ENCODE assay signal across 29 mouse cellular contexts in the genomic region with DNA sequence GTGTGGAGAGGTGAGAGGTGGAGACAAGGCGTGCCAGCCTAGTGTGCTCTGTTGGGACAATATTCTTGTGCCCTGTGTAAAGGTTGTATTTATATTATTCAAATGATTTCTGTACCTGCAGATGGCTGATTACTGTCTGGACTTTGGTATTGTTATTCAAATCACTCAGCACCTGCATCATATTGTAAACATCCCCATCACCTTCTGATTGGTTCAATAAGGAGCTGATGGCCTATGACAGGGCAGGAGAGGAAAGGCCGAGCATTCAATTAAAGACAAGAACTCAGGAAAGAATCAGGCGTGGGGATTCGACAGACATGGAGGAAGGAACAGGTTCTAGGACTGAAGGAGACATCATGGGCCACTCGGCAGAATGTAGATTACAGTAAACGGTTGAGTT. TPM values are rescaled to one million over a fixed set of nuclear protein-coding genes. Genes with fewer than 3 reads are reported as not detected.
DNase-seq lines count a peak whose midpoint lies in the region; ATAC-seq and TF ChIP-seq lines count a peak whose summit lies in the region.
"Had no signal": no experiment of that assay in that cellular context is flagged by ENCODE, and none has a peak within 500 bp of the region (broad histone marks: within the 10 kb centered on the region; RNA-seq: fewer than 3 reads in every experiment).

No protein-coding gene starts in this region.

- no peak overlapping the region for H3K9ac ChIP-seq in intestine, postnatal 0 days (ENCODE audit: low read depth, low read length)
- H3K9ac ChIP-seq: embryonic facial prominence, embryonic 13.5 days; embryonic facial prominence, embryonic 15.5 days; forebrain, embryonic 12.5 days had no signal

- no peaks in the 10 kb centered on the region for H3K4me1 ChIP-seq in intestine, postnatal 0 days (replicated peaks; ENCODE audit: control insufficient read depth, insufficient read depth, low read length)
- peaks cover 21% of the 10 kb centered on the region for H3K4me1 ChIP-seq in small intestine, adult 2 months (ENCODE audit: control insufficient read depth, insufficient read depth, insufficient read length, low read length)
- H3K4me1 ChIP-seq: embryonic facial prominence, embryonic 13.5 days; embryonic facial prominence, embryonic 15.5 days; forebrain, embryonic 10.5 days; forebrain, embryonic 12.5 days had no signal

- no peak overlapping the region for H3K27ac ChIP-seq in intestine, postnatal 0 days (ENCODE audit: low read depth, low read length)
- H3K27ac ChIP-seq in small intestine, adult 2 months (ENCODE audit: insufficient read depth, low read depth, low read length): peak overlapping the region; percentile 94
- H3K27ac ChIP-seq: embryonic facial prominence, embryonic 13.5 days; embryonic facial prominence, embryonic 15.5 days; forebrain, embryonic 10.5 days; forebrain, embryonic 12.5 days had no signal

- peak; percentile 95 for ATAC-seq in intestine, postnatal 0 days
- ATAC-seq: CD4-positive, CD25-positive, alpha-beta regulatory T cell, adult 4 months; forebrain, embryonic 14.5 days; Patski had no signal

- H3K4me2 ChIP-seq in intestine, postnatal 0 days (replicated peaks; ENCODE audit: low read depth): no peak overlapping the region
- H3K4me2 ChIP-seq: embryonic facial prominence, embryonic 13.5 days; embryonic facial prominence, embryonic 15.5 days; forebrain, embryonic 12.5 days had no signal

- 49% methylated on average over 6 of the region's 6 CpGs for WGBS in intestine, postnatal 0 days
- 34% methylated on average over 6 of the region's 6 CpGs for WGBS in small intestine, adult 2 months

- no peak for TF ChIP-seq POLR2A in small intestine, adult 2 months (IDR thresholded peaks at IDR 0.05; ENCODE audit: low read depth, low read length)

- H3K9me3 ChIP-seq in intestine, postnatal 0 days (ENCODE audit: control insufficient read depth): no peaks in the 10 kb centered on the region
- H3K9me3 ChIP-seq: embryonic facial prominence, embryonic 13.5 days; embryonic facial prominence, embryonic 15.5 days; forebrain, embryonic 10.5 days; forebrain, embryonic 12.5 days; G1E had no signal

- no peak overlapping the region for H3K4me3 ChIP-seq in intestine, postnatal 0 days (ENCODE audit: low read depth, low read length)
- H3K4me3 ChIP-seq in small intestine, adult 2 months (ENCODE audit: low read depth, low read length): no peak overlapping the region
- H3K4me3 ChIP-seq: embryonic facial prominence, embryonic 13.5 days; embryonic facial prominence, embryonic 15.5 days; erythroblast, embryonic 14.5 days; forebrain, embryonic 10.5 days; forebrain, embryonic 12.5 days had no signal

- no peaks in the 10 kb centered on the region for H3K27me3 ChIP-seq in intestine, postnatal 0 days (replicated peaks; ENCODE audit: control insufficient read depth, insufficient read depth, low read length)
- no peaks in the 10 kb centered on the region for H3K27me3 ChIP-seq in small intestine, adult 2 months (ENCODE audit: control insufficient read depth, insufficient read depth, low read length)
- H3K27me3 ChIP-seq: embryonic facial prominence, embryonic 15.5 days; forebrain, embryonic 12.5 days had no signal

- peak; percentile 63 for DNase-seq in heart, adult 11 months
- no peak for DNase-seq in heart, adult 9 months (ENCODE audit: low spot score in 2 of 2)
- DNase-seq in R1 (ENCODE audit: low read depth, low spot score): peak; percentile 28
- no peak for DNase-seq in retina, embryonic 14.5 days (ENCODE audit: low spot score)
- DNase-seq in layer of hippocampus, adult 9-11 months: no peak
- no peak for DNase-seq in retina, postnatal 1 day
- DNase-seq: adrenal gland, postnatal 10 days; adrenal gland, postnatal 25 days; B cell, adult 2 months; cerebellum, adult 11 months; cerebellum, adult 18-20 months; cerebellum, adult 8-10 months; cerebellum, adult 9-11 months; cerebellum, postnatal 14 days; cerebellum, postnatal 36 days; embryo, embryonic 11 days had no signal

- TF ChIP-seq CTCF in intestine, postnatal 0 days (IDR thresholded peaks at IDR 0.05; ENCODE audit: low read depth): no peak
- no peak for TF ChIP-seq CTCF in small intestine, adult 2 months (IDR thresholded peaks at IDR 0.05; ENCODE audit: extremely low read depth, insufficient read length, insufficient replicate concordance, low read depth, low read length)

- no peaks in the 10 kb centered on the region for H3K36me3 ChIP-seq in intestine, postnatal 0 days (ENCODE audit: control insufficient read depth, insufficient read depth)
- no peaks in the 10 kb centered on the region for H3K36me3 ChIP-seq in small intestine, adult 2 months (ENCODE audit: control insufficient read depth, insufficient read depth, low read length)
- H3K36me3 ChIP-seq: embryonic facial prominence, embryonic 13.5 days; embryonic facial prominence, embryonic 15.5 days; forebrain, embryonic 10.5 days; forebrain, embryonic 12.5 days; G1E had no signal

RNA-seq across cellular contexts. Expression of a gene that starts 18.3 kb away (rescaled TPM):
- 0.44 and 0.65 TPM in 2 replicates for polyA plus RNA-seq in intestine, postnatal 0 days (2015; fragmentation: Nextera tagmentation; extraction: Ambion mirVana)
- 9.0 and 28.9 TPM in 2 replicates for polyA plus RNA-seq in small intestine, adult 2 months (2012; rRNA removed)
- polyA plus RNA-seq: brain, embryonic 14.5 days; embryonic facial prominence, embryonic 11.5 days; erythroblast, embryonic 14.5 days; forebrain, embryonic 10.5 days; forebrain, embryonic 12.5 days; forebrain, embryonic 14.5 days; G1E; Patski had no signal

RNA-seq across cellular contexts. Expression of a gene that starts 26.5 kb away (rescaled TPM):
- polyA plus RNA-seq in intestine, postnatal 0 days (2015; fragmentation: Nextera tagmentation; extraction: Ambion mirVana): 77.5 and 78.0 TPM in 2 replicates
- 86.2 and 132 TPM in 2 replicates for polyA plus RNA-seq in small intestine, adult 2 months (2012; rRNA removed)

RNA-seq across cellular contexts. Expression of a gene that starts 28.4 kb away (rescaled TPM):
- polyA plus RNA-seq in intestine, postnatal 0 days (2015; fragmentation: Nextera tagmentation; extraction: Ambion mirVana): 10.5 and 11.9 TPM in 2 replicates
- 25.0 and 46.3 TPM in 2 replicates for polyA plus RNA-seq in small intestine, adult 2 months (2012; rRNA removed)

RNA-seq across cellular contexts. Expression of a gene that starts 33.5 kb away (rescaled TPM):
- polyA plus RNA-seq in intestine, postnatal 0 days (2015; fragmentation: Nextera tagmentation; extraction: Ambion mirVana): 25.7 and 28.7 TPM in 2 replicates
- polyA plus RNA-seq in small intestine, adult 2 months (2012; rRNA removed): 40.8 and 63.7 TPM in 2 replicates

RNA-seq across cellular contexts. Expression of a gene that starts 36.2 kb away (rescaled TPM):
- not detected in 2 replicates for polyA plus RNA-seq in intestine, postnatal 0 days (2015; fragmentation: Nextera tagmentation; extraction: Ambion mirVana)
- not detected in 2 replicates for polyA plus RNA-seq in small intestine, adult 2 months (2012; rRNA removed)
- polyA plus RNA-seq: CD4-positive, CD25-positive, alpha-beta regulatory T cell, adult 4 months; embryonic facial prominence, embryonic 11.5 days; embryonic facial prominence, embryonic 13.5 days; embryonic facial prominence, embryonic 15.5 days; erythroblast, embryonic 14.5 days; G1E had no signal

Comparison
In these comparisons a context has a peak if more than half of its experiments do, and no peak if none do; other contexts are left out.
1. DNase-seq: peak in heart, adult 11 months (single experiment) and R1 (single experiment); none in heart, adult 9 months (0 of 2), retina, embryonic 14.5 days (single experiment), layer of hippocampus, adult 9-11 months (single experiment) and retina, postnatal 1 day (single experiment).